Mouse (Mus musculus) thymus, adult 2 months (tissue): ENCODE measurements around the gene Nr4a1.

Experiments
- CTCF ChIP-seq: fragments of 200-500 bp; IDR thresholded peaks from 2 replicates; pipeline ENCODE4 v1.5.1; 2012; ENCODE audit warnings: mild to moderate bottlenecking, control low read depth, low read length, moderate library complexity, borderline replicate concordance; ENCODE audit not compliant: control insufficient read depth, poor library complexity, insufficient read depth; ENCODE audit errors: extremely low read depth
- POLR2A ChIP-seq: fragments of 200-500 bp; IDR thresholded peaks from 2 replicates; pipeline ENCODE4 v1.6.1; 2012; ENCODE audit warnings: mild to moderate bottlenecking, low read length, control low read depth, moderate library complexity; ENCODE audit not compliant: control insufficient read depth, poor library complexity, insufficient read depth; ENCODE audit errors: extremely low read depth

GRCm38 (mm10) chr15:101227971-101228370 is 26.1 kb upstream of the Nr4a1 start:
- TF ChIP-seq CTCF (no peak), POLR2A (no peak)
